Mouse (Mus musculus) MEL-GATA-1-ER (cell line): ENCODE measurements at regions not wholly inside any gene's neighbourhood (a gene's known extent, or its start where the extent isn't known, plus 50 kb on each side); places are given as distances from the start of the nearest gene placed in this dataset.
A peak's percentile ranks its signal among the peaks of the same experiment; 100 is the strongest.

ENCODE experiments used
- DNase-seq: peaks from one replicate; pipeline ENCODE4 v3.0.0-alpha.2; 2012; ENCODE audit warnings: low read depth; ENCODE audit errors: extremely low read depth

DNA sequence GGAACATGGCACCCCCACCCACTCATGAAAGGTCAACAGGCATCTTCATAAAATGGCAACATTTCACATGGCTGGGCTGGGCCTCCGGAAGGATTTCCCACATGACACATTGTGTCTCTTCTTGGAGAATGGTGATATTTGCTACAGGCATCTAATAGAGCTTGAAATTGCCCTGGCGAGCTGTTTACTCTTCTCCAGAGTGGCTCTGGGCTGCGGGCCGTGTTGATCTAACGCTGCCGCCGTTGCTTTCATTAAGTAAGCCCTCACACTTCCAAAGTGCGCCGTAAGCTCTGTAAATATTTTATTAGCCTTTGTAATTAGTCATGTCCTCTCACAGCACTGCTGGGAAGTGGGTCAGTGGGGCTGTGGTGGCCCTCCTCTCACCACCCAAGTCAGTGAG lies 164.4 kb upstream of the Ctnnb1 start:
- no peak for DNase-seq

DNA sequence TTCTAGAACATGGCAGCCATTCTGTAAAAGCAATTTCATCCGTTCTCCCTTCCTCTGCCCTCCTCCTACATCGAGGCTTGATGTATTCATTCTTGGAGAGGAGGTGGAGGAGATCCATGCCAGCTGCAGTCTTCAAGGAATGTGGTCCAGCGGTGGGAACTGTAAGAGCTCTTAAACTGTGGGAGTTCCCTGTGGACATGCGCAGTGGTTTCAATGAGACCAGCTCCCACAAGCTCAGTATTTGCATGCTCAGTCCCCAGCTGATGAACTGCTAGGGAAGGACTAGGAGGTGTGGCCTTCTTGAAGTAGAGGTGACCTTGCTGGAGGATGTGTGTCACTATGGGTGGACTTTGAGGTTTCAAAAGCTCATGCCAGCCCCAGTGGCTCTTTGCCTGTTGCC lies 163.7 kb upstream of the Ctnnb1 start:
- DNase-seq: no peak

DNA sequence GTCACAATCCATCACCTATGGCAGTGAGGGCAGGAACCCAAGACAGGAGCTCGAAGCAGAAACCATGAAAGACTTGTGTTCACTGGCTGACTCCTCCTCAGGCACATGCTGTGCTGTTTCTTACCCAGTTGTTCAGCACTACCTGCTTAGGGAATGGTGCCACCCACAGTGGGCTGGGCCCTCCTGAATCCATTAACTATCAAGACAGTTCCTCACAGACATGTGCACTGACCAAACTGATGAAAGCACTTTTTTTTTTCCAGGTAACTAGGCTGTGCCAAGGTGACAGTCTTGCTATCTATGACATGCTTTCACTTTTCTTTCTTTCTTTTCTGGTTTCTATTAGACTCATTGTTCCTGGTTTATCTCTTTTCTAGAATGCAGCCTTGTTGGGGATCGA lies 162.1 kb upstream of the Ctnnb1 start:
- no peak for DNase-seq

DNA sequence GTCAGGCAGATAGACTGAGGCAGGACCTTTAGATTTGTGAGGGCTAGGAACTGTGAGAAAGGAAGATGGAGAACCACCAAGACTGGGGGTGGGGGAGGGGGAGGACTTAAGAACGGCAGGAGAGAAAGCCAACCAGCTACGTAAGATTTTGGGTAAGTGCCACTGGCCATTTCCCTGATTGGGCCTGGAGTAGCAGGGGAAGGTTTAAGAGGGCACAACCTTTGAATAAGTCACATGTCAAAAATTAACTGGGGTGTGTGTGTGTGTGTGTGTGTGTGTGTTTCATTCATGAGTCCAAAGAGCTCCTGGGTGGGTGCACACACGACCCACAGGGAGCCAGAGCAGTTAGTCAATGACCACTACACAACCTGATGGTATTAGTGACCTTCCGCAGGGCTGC lies 161.6 kb upstream of the Ctnnb1 start:
- DNase-seq: no peak

DNA sequence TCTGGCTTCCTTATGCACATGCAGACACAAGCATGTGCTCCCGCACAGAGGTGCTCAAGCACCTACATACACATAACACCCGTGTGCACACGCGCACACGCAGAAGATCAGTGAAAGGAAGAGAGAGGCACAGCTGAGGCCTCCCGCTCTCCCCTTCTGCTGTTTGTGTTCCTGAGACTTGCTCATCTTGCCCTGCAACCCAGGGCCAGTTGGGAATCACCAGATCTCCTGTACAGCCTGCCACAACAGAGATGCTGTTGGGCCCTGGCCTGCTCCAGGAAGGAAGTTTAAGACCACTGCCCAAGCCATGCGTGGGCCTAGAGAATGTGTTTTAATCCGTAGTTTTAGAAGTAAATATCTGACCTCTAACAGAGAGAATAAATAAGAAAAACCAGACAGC lies 160.0 kb upstream of the Ctnnb1 start:
- no peak for DNase-seq

DNA sequence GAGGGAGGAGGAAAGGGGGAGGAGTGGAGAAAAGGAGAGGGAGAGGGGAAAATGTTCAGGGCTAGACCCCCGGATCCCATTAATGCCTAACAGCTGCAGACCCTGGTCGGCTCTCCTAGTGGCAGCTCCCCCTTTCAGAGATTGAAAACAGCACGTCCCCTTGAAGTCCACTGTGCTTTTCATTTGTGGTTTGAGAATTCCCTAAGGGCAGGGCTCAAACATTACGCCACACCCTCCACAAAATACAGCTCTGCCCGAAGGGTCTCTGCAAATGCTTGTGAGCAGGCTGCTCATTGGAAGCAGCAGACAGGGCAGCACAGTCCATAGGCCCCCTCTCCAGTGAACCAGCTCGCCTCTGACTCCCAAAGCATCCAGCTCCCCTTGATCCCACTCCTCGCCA lies 159.3 kb upstream of the Ctnnb1 start:
- DNase-seq: no peak

DNA sequence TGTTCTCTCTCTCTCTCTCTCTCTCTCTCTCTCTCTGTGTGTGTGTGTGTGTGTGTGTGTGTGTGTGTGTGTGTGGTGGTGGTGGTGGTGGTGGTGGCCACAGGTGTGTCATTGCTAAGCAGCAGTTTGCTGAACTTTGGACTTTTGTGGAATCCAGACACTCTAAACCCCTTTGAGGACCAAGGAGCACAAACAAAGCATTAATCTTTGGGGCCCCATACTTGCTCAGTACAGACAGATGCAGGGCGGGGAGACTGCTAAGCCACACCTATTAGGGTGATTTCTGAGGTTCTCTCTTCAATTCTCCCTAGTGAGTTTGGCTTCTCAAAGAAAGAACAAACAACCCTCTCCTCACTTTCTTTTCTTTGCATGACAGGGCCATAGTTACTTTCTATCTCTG lies 158.1 kb upstream of the Ctnnb1 start:
- DNase-seq: no peak

DNA sequence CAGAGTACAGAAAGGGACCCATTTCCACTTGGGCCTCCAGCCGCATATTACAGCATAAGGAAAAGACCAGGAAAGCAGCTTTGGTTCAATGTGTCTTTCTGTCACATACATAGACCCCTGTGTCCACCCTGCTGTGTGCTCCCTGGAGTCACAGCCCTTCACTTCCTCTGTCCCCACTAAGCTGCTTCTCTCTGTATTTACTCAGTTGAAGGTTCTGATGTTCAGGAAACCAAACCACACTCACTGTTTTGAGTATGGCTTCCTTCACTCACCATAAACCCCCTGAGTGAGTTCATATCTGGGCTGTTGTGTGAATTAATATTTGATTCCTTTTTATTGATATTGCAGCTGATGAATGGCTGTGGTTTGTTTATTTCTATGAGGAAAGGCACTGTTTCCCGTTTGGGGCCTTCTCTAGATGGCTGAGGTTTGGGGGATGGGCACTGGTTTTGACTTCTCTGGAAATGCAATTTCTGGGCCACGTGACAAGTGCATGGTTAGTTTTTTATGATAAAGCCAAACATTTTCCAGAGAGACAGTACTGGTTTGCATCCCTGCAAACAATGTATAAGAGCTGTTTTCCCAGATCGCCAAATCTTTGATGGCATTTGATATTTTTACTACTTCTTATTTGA lies 157.0 kb upstream of the Ctnnb1 start:
- DNase-seq: no peak

DNA sequence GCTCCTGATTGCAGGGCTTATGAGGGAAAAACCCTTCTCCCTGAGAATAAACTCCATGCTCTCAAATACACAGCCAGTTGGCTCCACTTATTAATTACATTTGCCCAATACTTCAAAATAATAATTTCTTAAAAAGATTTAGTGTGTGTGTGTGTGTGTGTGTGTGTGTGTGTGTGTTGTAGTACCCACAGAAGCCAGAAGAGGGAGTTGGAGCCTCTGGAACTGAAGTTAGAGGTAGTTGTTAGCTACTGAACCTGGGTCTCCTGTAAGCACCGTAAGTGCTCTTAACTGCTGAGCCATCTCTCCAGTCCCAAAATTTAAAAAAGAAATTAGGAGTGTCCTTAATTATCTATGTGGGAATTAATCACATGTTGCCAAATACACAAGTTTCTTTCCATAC lies 154.8 kb upstream of the Ctnnb1 start:
- DNase-seq: no peak

DNA sequence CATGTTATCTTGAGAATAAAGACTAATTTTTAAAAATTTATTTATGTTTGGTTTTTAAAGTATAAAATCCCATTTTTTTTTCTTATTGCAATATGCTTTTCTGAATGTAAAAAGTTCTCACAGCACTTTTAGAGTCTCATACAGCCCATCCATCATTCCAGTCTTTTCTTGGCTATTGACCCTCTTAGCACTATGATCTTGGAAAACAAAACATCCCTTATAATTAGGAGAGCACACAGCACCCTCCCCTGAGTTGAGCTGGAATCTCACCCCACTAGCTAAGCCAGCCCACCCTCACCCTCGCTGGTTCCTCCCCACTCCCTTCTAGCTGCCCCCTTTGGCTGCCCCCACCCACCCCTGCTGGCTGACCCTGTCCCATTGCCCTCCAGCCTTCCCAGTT lies 154.2 kb upstream of the Ctnnb1 start:
- no peak for DNase-seq

DNA sequence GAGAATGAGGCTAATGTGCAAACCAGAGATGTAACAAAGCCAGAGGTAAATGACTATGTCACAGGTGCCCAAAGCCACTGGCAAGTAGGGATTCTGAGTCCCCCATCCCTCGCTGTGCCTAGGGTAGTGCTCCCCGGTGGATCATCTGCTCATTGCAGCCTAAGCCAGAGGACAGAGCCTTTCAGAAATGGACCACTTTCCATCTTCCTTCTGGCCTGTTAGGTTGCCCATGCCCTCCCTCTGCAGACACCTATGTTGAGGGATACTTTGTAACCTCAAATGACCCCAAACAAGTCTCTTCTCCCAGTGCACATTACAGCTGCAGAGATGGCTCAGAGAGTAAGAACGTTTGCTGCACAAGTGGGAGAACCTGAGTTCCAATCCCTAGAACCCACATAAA lies 153.3 kb upstream of the Ctnnb1 start:
- DNase-seq: no peak

DNA sequence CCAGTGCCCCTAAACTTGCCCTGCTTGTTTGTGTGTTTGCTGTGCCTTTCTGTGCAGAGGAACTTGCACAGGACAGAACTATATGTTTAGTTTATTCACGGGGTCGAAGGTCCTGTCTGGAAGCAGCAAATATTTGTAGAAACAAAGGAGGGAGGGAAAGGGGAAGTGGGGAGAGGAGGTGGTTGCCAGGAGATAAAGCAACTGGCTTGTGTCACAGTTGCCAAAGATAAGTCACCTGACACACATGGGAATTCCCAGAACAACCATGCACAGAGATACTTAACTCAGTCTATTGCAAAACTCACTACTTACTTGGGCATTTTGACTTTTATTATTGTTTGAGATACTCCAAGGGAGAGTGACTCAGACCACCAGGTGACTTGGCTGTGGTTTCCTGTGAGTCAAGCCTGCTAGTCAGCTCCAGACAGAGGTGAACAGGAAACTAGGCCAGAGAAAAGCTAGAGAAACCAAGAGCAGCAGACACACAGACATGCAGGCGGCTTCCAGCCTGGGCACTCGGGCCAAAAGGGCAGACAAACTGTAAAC lies 152.5 kb upstream of the Ctnnb1 start:
- DNase-seq: peak; percentile 96

DNA sequence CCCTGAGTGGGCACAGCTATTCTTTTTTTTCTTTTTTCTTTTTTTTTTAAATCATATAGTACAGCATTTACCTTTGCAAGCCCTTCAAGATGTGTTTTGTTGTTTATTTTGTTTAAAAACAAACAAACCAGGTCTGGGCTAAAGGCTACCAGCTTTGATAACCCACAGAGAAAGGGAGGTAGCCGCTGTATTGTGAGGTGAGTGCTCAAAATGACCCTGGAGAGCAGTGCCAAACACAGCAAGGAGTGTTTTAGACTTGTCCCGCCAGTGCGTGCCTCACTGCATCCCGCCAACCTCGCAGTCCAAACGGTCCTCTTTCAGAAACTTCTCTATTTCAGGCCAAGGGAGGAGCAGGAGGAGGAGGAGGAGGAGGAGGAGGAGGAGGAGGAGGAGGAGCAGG lies 152.0 kb upstream of the Ctnnb1 start:
- DNase-seq: no peak

DNA sequence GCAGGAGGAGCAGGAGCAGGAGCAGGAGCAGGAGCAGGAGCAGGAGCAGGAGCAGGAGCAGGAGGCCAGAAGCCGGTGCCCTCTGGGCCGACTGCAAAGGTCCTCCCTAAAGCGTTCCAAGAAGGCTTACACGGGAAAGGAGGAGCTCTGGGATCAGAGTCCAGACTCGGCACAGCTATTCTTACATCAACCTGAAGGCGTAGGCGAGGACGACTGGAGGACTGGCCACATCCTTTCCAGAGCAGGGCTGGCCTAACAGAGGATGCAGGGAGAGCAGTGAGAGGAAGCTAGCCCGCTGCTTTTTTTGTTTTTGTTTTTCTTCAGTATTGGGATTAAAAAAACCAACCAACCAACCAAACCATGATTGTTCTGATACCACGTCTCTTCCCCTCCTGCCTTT lies 151.5 kb upstream of the Ctnnb1 start:
- no peak for DNase-seq

DNA sequence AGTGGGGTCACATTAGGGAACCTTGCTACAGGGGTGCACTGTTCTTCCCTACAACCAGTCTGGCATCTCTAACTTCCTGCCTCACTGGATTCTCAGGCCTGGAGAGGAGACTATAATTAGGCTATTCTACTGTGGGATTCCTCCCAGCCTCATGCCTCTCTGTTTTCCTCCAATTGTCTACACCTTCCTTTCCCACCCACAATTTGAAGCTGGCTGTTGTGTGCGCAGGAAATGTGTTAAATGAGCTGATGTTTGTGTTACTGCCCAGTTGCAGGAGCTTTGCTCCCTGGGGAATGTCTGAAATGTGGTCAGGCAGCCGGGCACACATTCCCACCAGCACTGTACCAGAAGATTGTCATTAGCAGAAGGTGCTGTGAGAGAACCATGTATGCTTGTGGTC lies 150.6 kb upstream of the Ctnnb1 start:
- DNase-seq: no peak

DNA sequence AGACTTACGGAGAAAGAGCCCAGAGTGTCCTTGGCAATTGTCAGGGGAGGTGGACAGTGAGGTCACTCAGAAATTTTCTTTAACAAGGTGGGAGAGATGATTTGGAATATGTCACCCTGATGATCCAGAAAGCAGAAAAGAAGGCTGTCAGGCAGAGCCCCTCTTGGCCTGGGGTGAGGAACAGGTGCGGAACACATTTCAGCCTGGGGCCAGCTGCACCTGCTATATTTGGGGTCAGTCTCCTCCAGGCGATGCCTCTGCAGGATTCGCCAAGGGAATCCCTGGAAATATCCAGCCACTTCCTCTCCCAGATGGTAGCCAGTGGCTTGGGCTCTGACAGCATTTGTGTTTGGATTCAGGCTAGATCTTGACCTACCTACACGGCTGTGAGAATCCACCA lies 134.8 kb upstream of the Ctnnb1 start:
- no peak for DNase-seq

DNA sequence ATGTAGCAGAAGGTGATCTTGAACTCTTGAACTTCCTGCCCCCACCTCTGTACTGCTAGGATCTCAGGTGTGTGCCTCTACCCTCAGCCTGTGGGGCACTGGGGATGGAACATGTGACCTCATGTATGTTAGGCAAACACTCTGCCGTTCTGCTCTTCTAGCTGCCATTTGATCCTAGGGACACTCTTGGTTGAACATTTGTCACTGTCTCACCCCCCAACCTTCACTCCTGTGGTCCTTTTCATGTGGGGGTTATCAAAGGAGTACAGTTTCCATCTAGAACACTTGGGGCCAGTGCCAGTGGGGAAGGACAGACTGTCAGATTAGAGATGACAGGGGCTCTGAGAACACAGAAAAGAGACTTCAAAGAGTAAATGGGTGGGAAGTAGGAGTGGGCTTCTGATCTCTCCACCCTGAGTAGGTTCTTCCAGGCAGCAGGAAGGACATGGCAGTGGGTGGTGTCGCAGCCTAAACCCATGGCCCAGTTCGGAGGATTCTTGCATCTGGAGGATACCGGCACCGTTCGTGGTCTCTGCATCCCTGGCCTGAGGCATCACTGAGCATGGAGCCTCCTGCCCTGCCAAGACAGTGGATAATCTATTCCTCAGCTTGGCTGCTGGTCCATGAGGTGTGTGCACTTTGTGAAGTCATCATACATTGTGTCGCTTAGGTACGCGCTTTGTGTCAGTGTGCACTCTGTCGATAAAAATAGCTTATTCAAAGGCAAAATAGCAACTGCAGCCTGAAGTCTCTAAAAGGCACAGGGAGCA lies 132.7 kb upstream of the Ctnnb1 start:
- no peak for DNase-seq

DNA sequence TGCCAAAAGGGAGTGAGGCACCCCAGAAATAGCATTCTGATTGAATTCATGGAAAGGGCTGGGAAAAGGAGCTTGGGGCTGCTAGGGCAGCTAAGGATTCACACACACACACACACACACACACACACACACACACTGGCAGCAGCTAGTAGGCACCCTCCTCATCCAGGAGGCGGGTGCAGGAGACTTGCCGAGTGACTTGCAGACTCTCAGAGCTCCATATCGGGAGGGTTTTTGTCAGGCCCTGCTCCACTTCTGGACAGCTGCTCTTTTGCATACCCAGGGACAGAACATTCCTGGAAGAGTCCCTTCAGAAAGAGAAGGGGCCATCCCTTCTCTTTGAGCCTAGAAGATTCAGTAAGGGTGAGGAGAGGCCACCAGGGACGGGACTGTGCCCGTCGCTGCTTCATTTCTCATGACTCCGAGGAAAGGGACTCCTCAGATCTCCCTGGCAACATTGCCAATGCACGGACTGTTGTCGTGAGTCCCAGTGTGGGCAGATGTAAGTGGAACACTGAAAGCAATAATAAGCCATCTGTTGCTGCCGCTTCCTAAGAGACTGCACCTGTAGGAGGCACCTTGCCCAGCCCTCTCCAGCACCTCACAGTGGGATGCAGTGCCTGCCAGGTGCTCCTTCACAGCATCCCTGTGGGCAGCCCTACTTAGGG lies 130.9 kb upstream of the Ctnnb1 start:
- no peak for DNase-seq

DNA sequence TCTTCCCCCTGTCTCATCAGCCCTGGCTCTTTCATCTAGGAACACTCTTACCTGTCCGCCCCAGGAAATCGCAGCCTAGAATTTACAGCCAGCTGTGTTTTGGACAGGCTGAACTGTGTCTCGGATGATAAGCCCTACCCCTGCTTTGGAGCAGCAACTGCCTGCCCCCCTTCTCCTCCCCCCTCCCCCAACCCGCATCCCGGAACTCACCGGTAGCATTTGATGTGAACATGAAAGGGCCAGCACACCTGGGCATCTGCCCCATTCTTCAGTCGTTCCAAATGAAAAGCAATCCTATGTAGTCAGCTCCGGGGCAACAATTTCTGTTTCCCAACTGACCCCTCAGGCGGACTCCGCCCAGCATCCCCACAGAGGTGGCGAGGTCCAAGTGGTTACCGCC lies 130.1 kb upstream of the Ctnnb1 start:
- no peak for DNase-seq

DNA sequence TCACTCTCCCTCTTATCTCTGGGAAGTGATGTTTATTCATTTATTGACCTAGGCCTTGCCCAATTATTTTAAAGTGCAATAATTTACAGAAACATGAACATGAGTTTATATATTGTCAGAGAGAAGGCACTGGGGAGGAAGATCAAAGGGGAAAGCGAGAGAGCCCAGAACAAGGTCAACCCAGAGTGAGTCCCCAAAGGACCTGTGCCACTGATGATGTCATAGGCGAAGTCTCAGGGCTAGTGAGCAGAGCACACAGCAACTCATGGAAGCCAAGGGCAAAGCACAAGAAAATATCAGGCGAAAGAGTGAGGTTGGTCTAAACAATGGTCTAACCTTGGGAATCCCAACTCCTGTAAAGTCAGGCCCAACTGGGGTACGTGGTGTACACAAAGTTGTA lies 126.4 kb upstream of the Ctnnb1 start:
- DNase-seq: no peak

DNA sequence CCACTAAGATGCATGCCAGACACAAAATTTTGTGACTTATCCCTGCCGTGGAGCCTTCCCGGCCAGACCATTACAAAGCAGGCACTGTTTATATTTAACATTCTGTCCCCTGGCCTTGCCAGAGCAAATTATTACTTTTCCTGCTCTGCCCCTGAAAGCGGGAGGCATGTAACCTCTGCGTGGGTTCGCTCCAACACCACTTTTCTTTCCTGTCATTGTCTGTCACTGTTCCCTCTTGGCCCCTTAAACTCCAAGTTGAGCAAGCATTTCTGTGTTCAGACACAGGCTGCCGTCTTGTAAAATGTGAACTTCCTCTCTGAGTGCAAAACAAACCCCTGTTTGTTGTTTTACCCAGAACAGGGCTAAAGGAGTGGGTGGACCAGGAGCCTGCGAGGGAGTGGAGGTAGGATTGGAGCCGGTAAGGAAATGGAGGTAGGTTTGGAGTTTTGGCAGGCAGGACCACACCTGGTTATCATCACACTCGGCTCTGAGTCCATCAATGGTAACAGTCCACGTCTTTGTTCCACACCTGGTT lies 124.2 kb upstream of the Ctnnb1 start:
- DNase-seq: no peak

DNA sequence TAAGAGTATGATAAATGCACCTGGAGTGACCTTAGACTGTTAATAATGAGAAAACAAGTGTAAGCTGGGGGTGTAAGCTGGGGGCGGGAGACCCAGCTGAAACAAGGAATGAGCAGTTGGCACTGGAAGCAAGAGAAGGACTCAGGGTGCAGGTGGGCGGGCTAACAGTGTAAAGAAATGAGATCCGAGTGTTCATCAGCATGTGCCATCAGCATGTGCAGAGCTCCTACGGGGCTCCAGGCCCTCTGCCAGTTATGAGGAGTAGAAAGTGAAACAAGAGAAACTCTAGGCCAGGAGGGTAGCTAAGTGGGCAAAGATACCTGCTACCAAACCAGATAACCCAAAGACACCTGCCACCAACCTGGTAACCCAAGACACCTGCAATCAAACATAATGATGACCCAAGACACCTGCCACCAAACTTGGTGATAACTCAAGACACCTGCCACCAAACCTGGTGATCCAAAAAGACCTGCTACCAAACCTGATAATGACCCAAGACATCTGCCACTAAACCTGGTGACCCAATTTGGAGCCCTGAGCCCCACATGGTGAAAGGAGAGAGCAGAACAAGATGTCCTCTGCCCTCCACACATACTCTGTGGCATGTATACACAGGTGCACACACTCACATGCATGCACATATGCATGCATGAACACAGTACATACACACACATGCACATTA lies 120.1 kb upstream of the Ctnnb1 start:
- DNase-seq: no peak
